Mouse (Mus musculus) lung, embryonic 15.5 days (tissue): ENCODE results near the gene Luzp1. TPM values are rescaled to one million over a fixed set of nuclear protein-coding genes. Genes with fewer than 3 reads are reported as not detected.

Experiments
- ATAC-seq: fragments of 200-750 bp; cut with Nextera tagmentation; 2 replicates; pipeline ENCODE4 v1.8.0; 2017; ENCODE audit warnings: moderate number of reproducible peaks, borderline replicate concordance; ENCODE audit not compliant: low FRiP score, low TSS enrichment; ENCODE audit errors: extremely low read depth
- H3K27ac ChIP-seq: fragments of 300-500 bp; sonication (generic); 2 replicates; pipeline ENCODE4 v1.5.1; 2015; ENCODE audit warnings: moderate library complexity, mild to moderate bottlenecking, inconsistent platforms
- H3K27me3 ChIP-seq: fragments of 300-500 bp; sonication (generic); 2 replicates; pipeline ENCODE4 v1.6.1; 2015; ENCODE audit warnings: inconsistent platforms
- H3K36me3 ChIP-seq: fragments of 300-500 bp; sonication (generic); 2 replicates; pipeline ENCODE4 v1.6.1; 2015; ENCODE audit warnings: inconsistent platforms
- H3K4me1 ChIP-seq: fragments of 300-500 bp; sonication (generic); 2 replicates; pipeline ENCODE4 v1.6.1; 2015; ENCODE audit warnings: inconsistent platforms
- H3K4me2 ChIP-seq: fragments of 300-500 bp; sonication (generic); 2 replicates; pipeline ENCODE4 v1.6.1; 2015; ENCODE audit warnings: inconsistent platforms, mild to moderate bottlenecking, moderate library complexity
- H3K4me3 ChIP-seq: fragments of 300-500 bp; sonication (generic); 2 replicates; pipeline ENCODE4 v1.5.1; 2015; ENCODE audit warnings: mild to moderate bottlenecking, inconsistent platforms
- H3K9ac ChIP-seq: fragments of 300-500 bp; sonication (generic); 2 replicates; pipeline ENCODE4 v1.6.1; 2015; ENCODE audit warnings: inconsistent platforms
- H3K9me3 ChIP-seq: fragments of 300-500 bp; sonication (generic); 2 replicates; pipeline ENCODE4 v1.6.1; 2016; ENCODE audit warnings: inconsistent platforms
- WGBS: fragments of 180-500 bp; shearing (Covaris S2); methylation state at CpG from one replicate; pipeline ENCODE4 v1.1.7; 2015; 5-methylcytosine and 5-hydroxymethylcytosine counted together
- polyA plus RNA-seq: library from polyadenylated mRNA; unstranded; fragments of >200 nt; fragmentation: Nextera tagmentation; extraction: Ambion mirVana; gene quantifications from 2 replicates; pipeline ENCODE4 v1.2.1, GENCODE M21; 2015

The Luzp1 gene
- polyA plus RNA-seq, 1 experiment from 2014 or later: 109 TPM

DNA sequence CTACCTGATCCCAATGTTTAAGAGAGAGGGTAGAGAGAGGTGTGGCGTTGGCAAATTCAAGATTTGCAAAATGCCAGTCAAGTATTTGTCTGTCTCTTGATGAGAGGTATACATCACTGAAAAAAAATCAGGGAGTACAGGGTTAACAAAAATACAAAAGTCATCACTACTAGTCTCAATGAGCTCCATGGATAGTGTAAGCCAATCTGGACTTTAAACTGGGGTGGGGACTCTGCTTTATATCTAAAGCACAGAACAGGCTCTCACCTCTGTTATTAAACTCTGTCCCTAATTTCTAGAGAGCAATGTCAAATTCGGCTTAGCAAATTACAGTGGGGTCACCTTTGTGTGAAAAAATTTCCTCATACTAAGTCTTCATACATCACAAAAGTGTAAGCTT, 88.1 kb downstream of the Luzp1 start:
- Histone ChIP-seq H3K4me3 (no peak overlapping the region), H3K36me3 (peaks cover 89% of the 10 kb centered on the region), H3K27ac (no peak overlapping the region), H3K4me2 (no peak overlapping the region), H3K9me3 (no peaks in the 10 kb centered on the region), H3K27me3 (no peaks in the 10 kb centered on the region), H3K4me1 (peaks cover 7% of the 10 kb centered on the region), H3K9ac (no peak overlapping the region)
- ATAC-seq: no peak
- 82% methylated on average over 2 of the region's 2 CpGs for WGBS

DNA sequence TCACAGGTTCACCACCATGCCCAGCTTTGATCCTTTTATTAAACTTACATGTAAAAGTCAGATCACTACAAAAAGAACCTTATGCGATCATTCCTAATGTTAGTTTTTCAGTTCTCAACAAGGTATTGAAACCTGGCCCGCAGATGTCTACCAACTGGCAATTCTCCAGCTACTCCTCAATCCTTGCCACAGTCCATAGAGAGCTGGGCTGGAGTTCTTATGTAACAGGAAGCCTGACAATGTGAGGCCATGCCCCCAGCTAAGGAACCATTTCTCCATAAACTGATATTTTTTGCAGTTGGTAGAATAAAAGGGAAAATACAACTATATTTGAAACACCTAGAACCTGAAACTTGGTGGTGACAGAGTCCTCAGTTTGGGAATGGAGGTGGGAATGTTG, 90.1 kb downstream of the Luzp1 start:
- Histone ChIP-seq H3K4me1 (peaks cover 7% of the 10 kb centered on the region), H3K27ac (no peak overlapping the region), H3K4me3 (no peak overlapping the region), H3K27me3 (no peaks in the 10 kb centered on the region), H3K4me2 (no peak overlapping the region), H3K9ac (no peak overlapping the region), H3K36me3 (peaks cover 83% of the 10 kb centered on the region), H3K9me3 (no peaks in the 10 kb centered on the region)
- no peak for ATAC-seq
- 89% methylated on average over 2 of the region's 2 CpGs for WGBS

DNA sequence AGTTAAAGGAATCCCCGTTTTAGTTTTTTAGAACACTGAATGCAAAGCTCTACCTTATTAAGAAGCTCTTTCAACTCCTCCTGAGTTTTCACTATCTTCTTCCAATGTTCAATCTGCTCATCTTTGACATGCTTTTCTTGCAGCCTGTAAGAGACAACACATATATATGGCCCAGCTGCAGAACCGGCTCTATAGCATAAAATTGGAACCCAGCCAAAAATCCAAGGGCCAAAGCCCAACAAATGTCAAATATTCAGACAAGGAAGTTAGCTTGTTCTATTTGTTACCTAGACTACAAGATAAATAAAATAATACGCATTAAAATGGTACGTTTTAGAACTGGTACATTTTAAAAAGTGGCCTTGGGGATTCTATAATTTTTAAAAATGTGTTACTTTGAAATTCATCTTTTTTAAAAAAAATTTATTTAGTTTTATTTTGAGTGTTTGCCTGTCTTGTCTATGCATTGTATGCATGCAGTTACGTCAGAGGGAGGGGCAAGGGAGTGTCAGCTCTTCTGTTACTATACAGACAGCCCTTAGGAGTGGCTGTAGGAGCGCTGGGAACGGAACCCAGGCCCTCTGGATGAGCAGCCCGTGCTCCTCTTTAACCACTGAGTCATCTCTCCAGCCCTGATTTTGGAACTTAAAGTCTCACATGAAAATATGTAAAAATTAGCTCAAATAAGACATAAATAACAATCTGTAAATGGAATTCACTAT, 90.9 kb downstream of the Luzp1 start:
- Histone ChIP-seq H3K27me3 (no peaks in the 10 kb centered on the region), H3K4me2 (no peak overlapping the region), H3K4me3 (no peak overlapping the region), H3K36me3 (peaks cover 79% of the 10 kb centered on the region), H3K9ac (no peak overlapping the region), H3K9me3 (no peaks in the 10 kb centered on the region), H3K27ac (no peak overlapping the region), H3K4me1 (peaks cover 7% of the 10 kb centered on the region)
- no peak for ATAC-seq
- WGBS: 64% methylated on average over 8 of the region's 8 CpGs

DNA sequence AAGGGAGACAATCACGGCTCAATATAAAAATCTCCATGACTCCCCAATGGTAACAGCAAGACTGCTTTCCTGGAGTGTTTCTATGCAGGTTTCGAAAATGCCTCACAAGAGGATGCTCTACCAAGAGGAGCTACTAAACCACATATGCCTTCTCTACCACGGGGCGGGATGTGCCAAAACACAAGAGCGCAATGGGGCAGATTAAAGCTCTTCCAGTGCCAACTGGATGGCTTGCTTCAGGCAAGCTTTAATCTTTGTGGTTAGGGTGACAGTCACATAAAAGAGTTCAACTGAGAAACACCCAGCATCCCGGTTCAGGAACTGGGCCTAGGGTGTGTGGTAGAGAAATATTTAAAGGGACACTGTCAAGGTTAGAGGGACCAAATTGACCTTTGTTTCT, 93.2 kb downstream of the Luzp1 start:
- no peaks in the 10 kb centered on the region for H3K27me3 ChIP-seq
- no peak overlapping the region for H3K4me3 ChIP-seq
- H3K27ac ChIP-seq: no peak overlapping the region
- H3K9ac ChIP-seq: no peak overlapping the region
- H3K36me3 ChIP-seq: peaks cover 78% of the 10 kb centered on the region
- no peak for ATAC-seq
- no peak overlapping the region for H3K4me2 ChIP-seq
- no peaks in the 10 kb centered on the region for H3K9me3 ChIP-seq
- peaks cover 7% of the 10 kb centered on the region for H3K4me1 ChIP-seq
- WGBS: 87% methylated on average over 6 of the region's 6 CpGs

DNA sequence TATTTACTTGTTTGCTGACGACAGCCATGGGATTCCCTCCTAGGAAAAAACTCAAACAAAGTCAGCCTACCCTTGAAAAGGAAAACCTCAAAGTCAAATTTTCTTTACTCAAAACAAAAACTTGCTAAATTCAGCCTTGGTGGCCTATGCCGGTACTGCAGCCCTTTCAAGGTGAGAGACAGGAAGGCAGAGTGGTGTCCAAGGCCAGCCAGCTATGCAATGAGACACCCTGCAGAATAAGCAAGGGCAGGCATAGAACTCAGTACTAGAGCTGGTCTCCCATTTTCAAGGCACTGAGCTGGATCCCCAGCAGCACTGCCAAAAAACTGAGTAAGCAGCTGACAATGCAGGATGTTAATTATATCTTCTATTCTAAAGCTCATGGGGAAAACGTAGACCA, 99.1 kb downstream of the Luzp1 start:
- 75% methylated on average over 3 of the region's 3 CpGs for WGBS

DNA sequence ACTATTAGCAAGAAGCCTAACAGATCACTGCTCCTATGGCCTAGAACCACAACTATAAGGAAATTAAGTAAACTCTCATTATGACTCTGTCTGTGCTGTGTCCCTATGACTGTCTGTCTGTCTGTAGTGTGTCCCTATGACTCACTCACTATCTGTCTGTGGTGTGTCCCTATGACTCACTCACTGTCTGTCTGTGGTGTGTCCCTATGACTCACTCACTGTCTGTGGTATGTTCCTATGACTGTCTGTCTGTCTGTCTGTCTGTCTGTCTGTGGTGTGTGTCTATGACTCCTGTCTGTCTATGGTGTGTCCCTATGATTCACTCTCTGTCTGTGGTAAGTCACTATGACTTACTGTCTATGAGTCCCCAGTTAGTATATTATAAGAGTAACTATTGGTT, 100.4 kb downstream of the Luzp1 start:
- H3K27me3 ChIP-seq: no peaks in the 10 kb centered on the region
- H3K4me2 ChIP-seq: no peak overlapping the region
- H3K9me3 ChIP-seq: no peaks in the 10 kb centered on the region
- no peak overlapping the region for H3K4me3 ChIP-seq
- ATAC-seq: no peak
- peaks cover 61% of the 10 kb centered on the region for H3K36me3 ChIP-seq
- no peak overlapping the region for H3K9ac ChIP-seq
- H3K4me1 ChIP-seq: no peaks in the 10 kb centered on the region
- no peak overlapping the region for H3K27ac ChIP-seq

More for the DNA sequence above, 99.1 kb downstream of the Luzp1 start:
- no peak overlapping the region for H3K4me3 ChIP-seq
- no peak overlapping the region for H3K9ac ChIP-seq
- H3K27ac ChIP-seq: no peak overlapping the region
- ATAC-seq: no peak
- H3K36me3 ChIP-seq: peaks cover 65% of the 10 kb centered on the region
- H3K4me2 ChIP-seq: no peak overlapping the region
- H3K9me3 ChIP-seq: no peaks in the 10 kb centered on the region
- H3K4me1 ChIP-seq: no peaks in the 10 kb centered on the region
- no peaks in the 10 kb centered on the region for H3K27me3 ChIP-seq

DNA sequence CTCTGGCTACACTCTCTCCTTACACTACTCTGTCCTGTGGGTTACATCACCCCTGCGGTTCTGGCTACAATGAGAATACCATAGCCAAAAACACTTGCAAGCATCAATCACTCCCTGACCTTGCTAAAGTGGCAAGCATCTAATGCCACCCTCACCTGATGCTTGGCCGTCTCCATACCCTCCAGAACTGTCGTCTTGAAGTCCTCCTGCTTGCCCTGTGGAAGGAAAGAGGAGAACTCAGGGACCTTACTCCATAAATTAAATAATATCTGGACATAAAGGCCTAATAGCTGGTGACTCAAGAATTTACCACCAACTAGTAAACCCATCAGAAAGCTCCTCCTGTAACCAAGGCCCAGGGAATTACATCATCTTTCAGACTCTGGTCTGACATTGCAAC, 112.3 kb downstream of the Luzp1 start:
- ATAC-seq: no peak
- peaks cover 4% of the 10 kb centered on the region; the same call in 1 of the 2 replicates for H3K4me1 ChIP-seq
- WGBS: 81% methylated on average over 3 of the region's 3 CpGs

DNA sequence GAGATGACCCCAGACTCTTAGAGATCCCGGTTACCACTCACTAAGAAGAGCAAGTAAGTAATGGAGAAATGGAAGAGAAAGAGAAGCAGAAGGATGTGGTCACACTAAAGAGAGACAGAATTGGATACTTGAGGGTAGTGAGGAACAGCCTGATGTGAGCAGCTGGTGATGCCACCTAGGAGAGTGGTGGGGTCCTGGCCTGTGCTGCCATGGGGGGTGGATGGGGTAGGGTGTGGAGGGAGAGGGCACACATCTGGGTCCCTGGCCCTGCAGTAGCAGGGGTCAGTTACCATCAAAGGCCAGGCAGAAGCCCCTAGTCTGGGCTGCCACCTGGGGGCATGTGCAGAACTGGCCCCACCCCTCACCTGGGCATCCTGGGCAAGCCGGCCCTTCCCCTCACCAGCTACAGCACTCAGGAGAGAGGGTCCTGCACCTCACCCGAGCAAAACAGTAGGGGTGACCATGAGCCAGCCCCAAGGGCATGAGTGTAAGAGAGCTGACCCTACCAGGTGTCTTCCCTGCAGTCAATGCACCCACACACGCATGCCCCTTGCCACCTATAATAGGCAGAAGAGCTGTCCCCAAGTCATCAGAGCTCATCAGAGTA, 117.8 kb downstream of the Luzp1 start:
- H3K4me2 ChIP-seq: no peak overlapping the region
- peak; percentile 42; the same call in 1 of the 2 replicates for ATAC-seq
- H3K27ac ChIP-seq: no peak overlapping the region
- H3K4me3 ChIP-seq: no peak overlapping the region
- H3K36me3 ChIP-seq: peaks cover 10% of the 10 kb centered on the region
- H3K9me3 ChIP-seq: no peaks in the 10 kb centered on the region
- H3K9ac ChIP-seq: no peak overlapping the region
- H3K4me1 ChIP-seq: peaks cover 3% of the 10 kb centered on the region; the same call in 1 of the 2 replicates
- 89% methylated on average over 4 of the region's 4 CpGs for WGBS
- no peaks in the 10 kb centered on the region for H3K27me3 ChIP-seq

More for the DNA sequence above, 112.3 kb downstream of the Luzp1 start:
- no peak overlapping the region for H3K4me3 ChIP-seq
- no peak overlapping the region for H3K4me2 ChIP-seq
- no peak overlapping the region for H3K27ac ChIP-seq
- H3K9me3 ChIP-seq: no peaks in the 10 kb centered on the region
- H3K9ac ChIP-seq: no peak overlapping the region
- no peaks in the 10 kb centered on the region for H3K27me3 ChIP-seq
- no peaks in the 10 kb centered on the region for H3K36me3 ChIP-seq

DNA sequence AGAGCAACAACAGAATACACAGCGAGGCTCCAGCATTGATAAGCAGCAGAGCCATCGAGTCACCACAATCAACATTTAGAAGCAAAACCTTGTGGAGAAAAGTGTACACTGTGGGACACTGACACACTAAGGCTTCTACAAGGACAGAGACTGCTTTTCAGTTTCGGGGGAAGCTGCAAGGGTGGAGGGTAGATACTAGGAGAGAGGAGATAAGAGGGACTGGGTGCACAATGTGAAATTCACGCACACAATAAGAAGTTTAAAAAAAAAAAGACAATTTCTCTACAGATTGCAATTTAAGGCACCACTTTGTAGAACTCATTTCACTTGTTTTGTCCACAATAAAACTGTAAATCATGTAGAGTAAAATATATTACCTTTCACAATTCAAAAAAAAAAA, 118.4 kb downstream of the Luzp1 start:
- no peaks in the 10 kb centered on the region for H3K9me3 ChIP-seq
- ATAC-seq: no peak
- 83% methylated on average over 4 of the region's 4 CpGs for WGBS

DNA sequence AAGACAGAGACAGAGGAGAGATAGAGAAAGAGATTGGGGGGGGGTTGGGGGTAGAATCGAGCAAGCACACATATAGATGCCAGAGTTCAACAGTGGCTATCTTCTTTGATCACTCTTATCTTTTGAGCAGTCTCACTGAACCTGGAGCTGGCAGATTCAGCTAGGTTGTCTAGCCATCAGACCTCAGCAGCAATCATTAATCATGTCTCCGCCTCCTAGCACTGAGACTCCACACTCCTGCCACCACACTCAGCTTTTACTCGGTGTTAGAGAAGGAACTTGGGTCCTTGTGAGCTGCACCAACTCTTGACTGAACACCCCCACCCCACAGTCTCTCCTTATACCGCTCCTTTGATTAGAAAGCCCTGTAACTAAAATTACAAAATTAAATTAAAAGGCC, 122.5 kb downstream of the Luzp1 start:
- Histone ChIP-seq H3K27ac (no peak overlapping the region), H3K9ac (no peak overlapping the region), H3K4me3 (no peak overlapping the region), H3K9me3 (no peaks in the 10 kb centered on the region), H3K4me2 (no peak overlapping the region), H3K4me1 (peaks cover 22% of the 10 kb centered on the region), H3K36me3 (peaks cover 10% of the 10 kb centered on the region), H3K27me3 (no peaks in the 10 kb centered on the region)
- ATAC-seq: no peak
- WGBS: 42% methylated on average over 4 of the region's 4 CpGs

More for the DNA sequence above, 118.4 kb downstream of the Luzp1 start:
- Histone ChIP-seq H3K27me3 (no peaks in the 10 kb centered on the region), H3K4me3 (no peak overlapping the region), H3K4me1 (peaks cover 7% of the 10 kb centered on the region; the same call in 1 of the 2 replicates), H3K36me3 (peaks cover 10% of the 10 kb centered on the region), H3K9ac (no peak overlapping the region), H3K27ac (no peak overlapping the region), H3K4me2 (no peak overlapping the region)

DNA sequence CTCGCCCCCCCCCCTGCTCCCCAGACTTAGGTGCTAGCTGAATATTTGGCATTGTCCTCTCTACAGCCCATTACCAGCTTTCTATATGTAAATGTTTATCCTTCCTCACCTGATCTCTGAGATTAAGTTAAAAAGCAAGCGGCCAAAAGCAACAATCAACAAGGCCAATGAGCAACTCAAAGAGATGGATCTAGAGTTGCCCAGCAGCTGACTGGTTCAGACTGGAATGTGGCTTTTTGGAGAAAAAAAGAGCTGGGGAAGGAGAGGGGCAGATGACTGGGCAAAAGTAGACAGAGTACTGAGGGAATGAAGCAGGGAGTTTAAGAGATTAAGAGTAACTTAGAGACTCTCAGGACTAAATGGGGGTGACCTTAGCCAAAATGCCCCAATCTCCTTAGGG, 124.4 kb downstream of the Luzp1 start:
- H3K9ac ChIP-seq: no peak overlapping the region
- H3K27me3 ChIP-seq: no peaks in the 10 kb centered on the region
- no peak overlapping the region for H3K27ac ChIP-seq
- no peak for ATAC-seq
- H3K4me1 ChIP-seq: peaks cover 22% of the 10 kb centered on the region
- WGBS: 56% methylated on average over 2 of the region's 2 CpGs
- H3K4me2 ChIP-seq: no peak overlapping the region
- peaks cover 10% of the 10 kb centered on the region for H3K36me3 ChIP-seq
- no peaks in the 10 kb centered on the region for H3K9me3 ChIP-seq
- H3K4me3 ChIP-seq: no peak overlapping the region

DNA sequence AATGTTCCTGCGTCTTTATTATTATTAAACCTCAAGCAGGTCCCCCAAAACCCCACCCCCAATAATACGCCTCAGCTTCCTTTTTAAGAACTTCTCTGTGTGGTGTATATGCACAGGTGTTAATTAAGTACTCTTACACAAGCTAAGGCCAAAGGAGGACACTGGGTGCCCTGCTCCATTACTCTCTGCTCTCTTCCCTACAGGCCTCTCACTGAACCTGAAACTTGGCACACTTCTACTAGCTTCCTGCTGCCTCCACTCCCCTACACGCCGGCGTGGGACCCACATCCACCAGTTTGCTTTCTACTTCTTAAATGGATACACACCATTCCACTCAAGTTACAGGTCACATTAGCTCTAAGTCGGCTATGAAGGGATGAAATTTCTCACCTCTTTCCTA, 125.7 kb downstream of the Luzp1 start:
- Histone ChIP-seq H3K4me1 (peaks cover 22% of the 10 kb centered on the region), H3K27me3 (no peaks in the 10 kb centered on the region), H3K27ac (no peak overlapping the region), H3K9ac (no peak overlapping the region), H3K4me2 (no peak overlapping the region), H3K36me3 (peaks cover 5% of the 10 kb centered on the region; the same call in 1 of the 2 replicates), H3K9me3 (no peaks in the 10 kb centered on the region), H3K4me3 (no peak overlapping the region)
- ATAC-seq: no peak
- WGBS: 71% methylated on average over 6 of the region's 6 CpGs
